Mouse (Mus musculus) cerebellum, postnatal 14 days (tissue): ENCODE measurements around the gene Gm28308.
A peak's percentile ranks its signal among the peaks of the same experiment; 100 is the strongest.

ENCODE experiments used
- DNase-seq, 2 experiments: peaks; one replicate each; pipeline ENCODE4 v3.0.0; 2021; ENCODE audit warnings: mixed read lengths in 2 of 2

Gene Gm28308

DNA sequence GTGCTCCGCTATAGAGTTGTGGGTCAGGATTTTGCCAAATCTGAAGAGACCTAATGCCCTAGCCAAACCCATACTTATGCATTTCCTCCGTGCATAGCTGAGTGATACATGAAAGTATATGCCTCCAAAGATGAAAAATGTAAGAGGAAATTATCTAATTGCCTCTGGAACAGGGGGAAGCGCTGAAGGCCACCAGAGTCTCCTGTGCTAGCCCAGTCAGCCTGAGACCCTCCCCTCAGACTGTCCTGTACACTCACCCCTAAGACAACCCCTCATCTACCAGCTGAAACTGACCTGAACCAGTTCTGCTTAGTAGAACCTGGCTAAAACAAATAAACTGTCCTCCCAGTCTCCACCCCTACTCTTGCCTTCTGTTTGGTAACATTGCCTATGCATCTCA is 32.4 kb downstream of the Gm28308 start:
- no peak for DNase-seq

DNA sequence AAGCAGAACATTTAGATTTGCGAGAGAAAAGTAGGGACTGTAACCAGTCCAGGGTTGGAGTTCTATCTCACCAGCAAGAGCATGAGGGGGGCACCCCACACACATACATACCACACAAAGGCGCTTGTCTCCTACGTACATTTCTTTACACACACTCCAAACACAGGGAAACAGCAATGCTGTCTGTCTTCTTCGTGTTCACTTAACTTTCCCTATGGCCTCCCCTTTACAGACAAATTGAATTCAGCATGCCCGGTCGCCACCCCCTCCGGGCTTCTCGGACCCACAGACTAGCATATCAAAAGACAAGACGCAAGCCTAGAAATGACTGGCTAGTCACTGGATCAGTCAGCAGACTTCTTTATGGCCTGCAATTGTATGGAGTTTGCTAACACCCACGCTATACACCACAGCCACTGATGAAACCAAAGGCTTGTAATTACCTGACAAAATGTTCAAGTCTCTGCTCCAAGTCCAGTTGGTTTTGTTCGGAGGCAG is 32.9 kb downstream of the Gm28308 start:
- DNase-seq: no peak

DNA sequence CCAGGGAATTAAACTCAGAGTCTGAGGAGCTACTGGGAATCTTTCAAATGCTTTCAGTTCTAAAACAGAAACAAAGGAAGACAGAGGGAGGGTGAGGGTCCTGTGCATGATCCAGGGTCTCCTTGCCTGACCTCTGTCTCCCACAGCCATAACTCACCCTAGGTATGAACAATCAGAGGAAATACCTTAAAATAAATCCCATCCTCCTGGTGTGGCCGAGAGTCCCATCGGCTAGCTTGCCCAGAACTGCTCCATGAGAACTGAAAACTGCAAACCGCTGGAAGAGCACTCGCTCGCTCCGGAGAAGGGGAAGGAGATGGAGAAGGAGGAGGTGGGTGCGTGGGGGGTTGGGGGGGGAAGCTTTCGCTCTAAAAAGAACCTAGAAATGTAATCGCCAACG is 33.4 kb downstream of the Gm28308 start:
- no peak for DNase-seq

DNA sequence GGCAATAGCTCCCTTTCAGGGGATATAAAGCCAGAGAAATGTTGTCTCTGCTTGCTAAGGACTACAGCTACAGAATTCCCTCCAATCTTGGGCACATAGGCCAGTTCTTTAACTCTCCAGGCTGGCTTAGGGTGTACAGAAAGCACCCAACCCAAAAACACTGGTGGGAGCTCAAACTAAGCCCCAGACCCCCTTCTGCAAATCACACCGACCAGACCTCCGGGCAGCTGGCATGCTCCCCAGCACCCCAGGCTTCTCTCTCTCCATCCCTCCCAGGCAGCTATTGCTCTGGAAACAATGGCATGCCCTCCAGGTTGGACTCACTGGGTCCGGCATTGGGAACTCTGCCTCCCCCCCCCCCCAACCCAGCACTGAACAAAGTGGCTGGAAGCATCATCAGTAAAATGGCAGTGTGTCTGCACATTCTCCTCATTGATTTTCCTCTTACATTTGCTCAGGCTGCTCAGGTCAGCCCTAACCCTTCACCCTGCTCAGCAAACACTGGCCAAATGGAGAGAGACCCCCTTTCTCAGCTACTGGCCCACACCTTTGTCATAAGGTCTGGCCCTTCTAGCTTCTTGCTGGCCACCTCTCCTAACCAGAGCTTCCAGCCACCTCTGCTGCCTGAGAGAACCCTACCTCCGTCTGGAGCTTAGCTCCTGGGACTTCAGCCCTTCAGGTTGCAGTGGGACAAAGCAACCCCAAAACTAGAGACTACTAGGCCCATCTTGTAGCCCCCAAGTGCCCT is 34.0 kb downstream of the Gm28308 start:
- no peak for DNase-seq

DNA sequence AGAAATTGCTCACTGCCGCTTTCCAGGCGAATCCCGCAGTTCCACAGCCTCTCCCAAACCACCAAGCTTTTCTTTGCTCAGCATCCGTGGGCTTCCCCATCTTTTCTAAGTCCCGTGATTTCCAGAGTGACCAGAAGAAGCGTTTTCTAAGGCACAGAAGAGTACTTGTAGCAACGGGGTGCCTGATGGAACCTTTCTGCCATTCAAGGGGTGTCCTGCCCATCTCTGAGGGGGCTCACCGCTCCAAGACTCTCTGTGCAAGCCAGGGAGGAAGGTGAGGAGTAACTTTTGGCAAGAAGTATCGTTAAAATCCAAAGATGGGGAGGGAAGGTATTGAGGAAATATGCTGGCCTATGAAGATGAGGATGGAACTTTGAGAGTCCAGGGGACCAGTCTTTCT is 35.3 kb downstream of the Gm28308 start:
- DNase-seq: no peak

DNA sequence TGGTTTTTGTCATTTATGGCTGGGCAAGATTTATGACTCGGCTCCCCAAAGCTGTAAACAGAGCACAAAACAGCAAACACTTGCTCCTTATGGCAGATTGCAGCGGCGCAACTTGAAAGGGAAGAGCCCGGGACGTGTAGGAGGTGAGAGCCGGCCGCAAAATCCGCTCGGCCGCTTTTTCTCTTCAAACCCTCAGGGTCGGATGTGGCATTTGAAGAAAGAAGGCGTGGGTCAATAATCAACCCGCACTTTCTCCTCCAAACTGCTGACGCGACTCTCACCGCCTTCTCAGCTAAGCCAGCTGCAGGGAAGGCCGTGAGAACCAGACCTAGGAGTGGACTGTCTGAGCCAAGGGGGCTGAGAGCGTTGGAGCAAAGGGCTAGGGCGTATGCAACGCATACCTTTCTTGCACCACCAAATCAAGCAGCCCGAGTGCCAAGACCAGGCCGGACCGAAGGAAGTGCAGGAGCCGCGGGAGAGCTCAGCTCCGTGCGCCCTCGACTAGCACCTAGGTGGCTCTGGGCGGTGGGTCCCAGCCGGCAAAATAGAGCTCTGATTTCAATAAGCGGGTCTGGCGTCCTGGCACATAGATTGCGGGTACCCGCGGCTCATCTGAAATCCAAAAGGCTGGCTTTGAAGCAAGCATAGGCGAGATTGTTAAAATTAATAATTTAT is 35.9 kb downstream of the Gm28308 start, which contains the start of gene 5730596B20Rik:
Gene 5730596B20Rik, plus strand, starts transcription at position 438 of the 675 bp plus-strand sequence.
- no peak for DNase-seq

DNA sequence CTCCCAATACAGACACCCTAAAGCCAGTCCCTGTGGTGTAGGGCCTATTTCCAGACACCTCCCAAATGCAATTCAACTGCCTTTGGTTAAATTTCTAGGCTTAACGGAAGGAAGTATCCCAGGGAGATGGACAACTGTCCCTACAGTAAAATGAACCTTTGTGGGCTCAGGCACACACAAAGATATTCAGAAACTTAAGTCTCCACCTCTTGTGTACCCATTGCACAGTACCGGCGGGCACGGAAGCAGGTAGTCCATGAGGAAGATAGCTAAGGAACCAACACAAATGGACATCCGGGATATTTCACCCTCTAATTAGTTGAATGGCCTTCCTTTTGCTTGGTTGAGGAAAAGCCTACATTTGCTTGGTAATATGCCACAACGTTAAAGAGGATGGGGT is 36.7 kb downstream of the Gm28308 start:
- no peak for DNase-seq

DNA sequence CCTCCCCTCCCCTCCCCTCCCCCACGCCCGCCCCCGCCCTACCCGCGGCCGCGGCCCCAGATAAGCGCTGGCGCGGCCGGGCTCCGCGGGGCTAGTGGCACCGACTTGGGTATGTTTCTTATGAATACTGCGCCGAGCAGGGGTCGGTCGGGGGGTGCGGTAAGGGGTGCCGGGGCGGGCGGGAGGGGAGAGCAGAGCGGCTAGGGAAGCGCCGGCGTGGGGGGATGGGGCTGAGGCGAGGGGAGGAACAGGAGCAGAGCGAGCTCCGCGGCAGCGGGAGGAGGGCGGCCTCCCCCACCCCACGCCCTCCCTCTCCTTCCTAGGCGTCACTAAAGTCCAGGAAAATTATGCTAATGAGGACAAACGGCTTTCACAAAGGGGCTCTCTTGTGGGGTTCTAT is 37.3 kb downstream of the Gm28308 start:
- no peak for DNase-seq

DNA sequence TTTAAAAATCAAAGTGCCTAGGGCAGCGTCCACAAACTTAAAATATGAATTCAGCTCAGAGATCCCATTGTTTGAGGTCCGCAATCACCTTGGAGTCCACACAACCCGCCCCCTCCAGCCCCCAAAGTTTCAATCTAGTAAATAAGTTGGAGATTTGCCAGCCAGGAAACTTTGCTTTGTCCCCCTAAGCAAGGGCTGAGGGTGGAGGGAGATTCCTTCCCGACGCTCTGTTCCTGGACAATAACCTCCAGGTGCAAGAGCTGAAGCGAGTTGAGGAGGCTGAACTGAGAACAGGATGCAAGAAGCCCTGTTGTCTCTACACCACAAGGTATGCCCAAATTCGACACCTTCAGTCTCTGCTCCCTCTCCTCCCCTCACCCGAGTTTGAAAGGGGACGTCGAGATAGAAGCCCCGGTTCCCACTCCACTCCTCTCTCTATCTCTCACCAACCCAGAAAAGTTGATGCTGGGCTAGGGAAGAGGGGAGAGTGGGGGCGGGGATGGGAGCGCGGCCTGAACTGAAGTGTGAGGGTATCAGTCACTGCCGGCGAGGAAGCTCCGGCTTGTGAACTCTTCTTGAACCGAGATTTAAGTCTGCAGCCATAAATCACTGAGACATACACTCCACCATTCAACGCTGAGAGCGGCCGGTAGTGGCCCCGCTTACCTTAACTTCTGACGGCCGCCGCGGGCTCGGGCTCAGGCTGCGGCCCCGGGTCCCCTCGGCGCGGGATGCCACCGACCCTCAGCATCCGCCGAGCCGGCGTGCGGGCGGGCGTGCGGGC is 38.0 kb downstream of the Gm28308 start:
- no peak for DNase-seq

DNA sequence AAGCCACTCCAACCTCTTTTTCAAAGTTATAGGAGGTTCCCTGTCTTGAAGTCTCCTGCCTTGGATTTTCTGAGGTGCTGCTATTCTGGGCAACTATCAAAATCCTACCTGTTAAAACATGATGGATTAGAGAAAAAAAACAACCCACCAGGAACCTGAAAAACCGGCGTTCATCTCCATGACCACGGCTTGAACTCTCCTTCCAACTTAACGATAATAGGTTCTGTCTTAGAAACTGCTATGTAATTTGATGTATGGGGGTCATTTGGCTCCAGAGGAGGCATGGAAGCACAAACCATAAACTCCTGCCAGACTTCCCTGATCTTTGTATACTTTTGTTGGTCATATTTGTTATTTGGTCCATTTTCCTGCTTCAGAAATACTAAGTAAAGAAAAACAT is 39.5 kb downstream of the Gm28308 start:
- DNase-seq: no peak

DNA sequence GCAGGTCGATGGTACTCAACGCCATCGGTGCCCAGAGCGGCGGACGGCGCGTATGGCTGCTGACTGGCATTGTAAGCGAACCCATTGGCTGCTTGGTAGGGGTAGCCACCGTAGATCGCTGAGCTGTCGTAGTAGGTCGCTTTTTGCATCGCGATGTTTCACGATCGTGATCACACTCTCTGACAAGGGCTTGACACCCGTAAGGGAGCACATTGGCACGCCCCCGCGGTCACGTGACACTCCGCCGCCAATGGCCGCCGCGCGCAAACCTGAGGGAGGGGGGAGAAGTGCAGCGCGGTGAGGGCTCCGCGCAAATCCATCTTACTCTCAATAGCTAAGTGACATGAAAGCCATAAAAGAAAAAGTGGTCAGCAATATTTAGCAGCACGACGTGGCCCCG is 40.6 kb downstream of the Gm28308 start:
- peak in 1 of 2 experiments; percentile 55 for DNase-seq

DNA sequence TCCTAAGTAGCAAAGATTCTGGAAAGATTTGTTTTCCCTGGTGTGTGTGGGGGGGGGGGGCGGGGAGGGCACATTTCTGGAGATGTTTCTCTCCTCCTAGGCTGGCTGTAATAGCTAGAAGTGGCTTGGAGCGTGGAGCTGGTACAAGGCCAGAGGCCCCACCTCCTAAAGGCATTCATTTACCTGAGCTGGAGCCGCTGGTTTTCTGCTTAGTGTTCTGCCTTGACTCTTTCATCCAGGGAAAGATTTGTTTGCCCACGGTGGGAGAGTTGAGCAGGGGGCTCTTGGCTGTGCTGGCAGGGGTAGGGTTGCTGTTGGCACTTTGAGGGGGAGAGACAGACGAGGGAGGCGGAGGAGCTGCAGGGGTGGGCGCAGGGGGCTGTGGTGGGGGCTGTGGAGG is 41.2 kb downstream of the Gm28308 start:
- no peak for DNase-seq

DNA sequence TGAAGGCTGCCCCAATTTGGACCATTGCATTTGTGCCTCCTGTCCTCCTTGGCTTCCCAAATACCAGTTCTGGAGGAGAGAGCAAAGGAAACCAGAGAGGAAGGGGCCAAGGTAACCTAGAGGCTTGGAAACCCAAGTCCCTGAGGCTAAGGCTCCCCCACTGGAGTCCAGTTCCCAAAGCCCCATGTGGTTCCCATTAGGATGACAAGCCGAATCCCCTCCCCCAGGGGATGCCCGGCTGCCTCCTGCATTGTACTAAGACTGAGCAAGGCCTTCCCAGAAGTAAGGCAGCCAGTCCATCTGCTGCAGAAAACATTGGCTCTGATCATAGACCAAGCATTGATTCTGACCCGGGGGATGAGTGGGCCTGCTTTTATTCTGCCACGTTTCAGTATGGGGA is 41.8 kb downstream of the Gm28308 start:
- no peak for DNase-seq

DNA sequence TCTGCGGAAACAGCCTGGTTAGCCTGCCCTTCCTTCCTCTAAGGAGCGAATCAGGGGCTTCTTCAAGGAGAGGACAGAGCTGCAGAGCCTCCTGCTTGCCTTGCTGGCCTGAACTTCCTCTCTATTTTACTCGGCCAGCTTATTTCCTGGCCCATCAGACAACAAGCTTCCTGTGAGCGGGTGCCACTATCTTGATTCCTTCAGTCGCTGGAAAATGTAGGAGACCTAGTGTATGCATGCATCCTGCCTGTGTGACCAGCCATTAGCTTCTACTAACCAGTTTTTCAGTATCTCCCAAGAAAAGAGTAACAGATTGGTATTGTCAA is 42.3 kb downstream of the Gm28308 start:
- no peak for DNase-seq

DNA sequence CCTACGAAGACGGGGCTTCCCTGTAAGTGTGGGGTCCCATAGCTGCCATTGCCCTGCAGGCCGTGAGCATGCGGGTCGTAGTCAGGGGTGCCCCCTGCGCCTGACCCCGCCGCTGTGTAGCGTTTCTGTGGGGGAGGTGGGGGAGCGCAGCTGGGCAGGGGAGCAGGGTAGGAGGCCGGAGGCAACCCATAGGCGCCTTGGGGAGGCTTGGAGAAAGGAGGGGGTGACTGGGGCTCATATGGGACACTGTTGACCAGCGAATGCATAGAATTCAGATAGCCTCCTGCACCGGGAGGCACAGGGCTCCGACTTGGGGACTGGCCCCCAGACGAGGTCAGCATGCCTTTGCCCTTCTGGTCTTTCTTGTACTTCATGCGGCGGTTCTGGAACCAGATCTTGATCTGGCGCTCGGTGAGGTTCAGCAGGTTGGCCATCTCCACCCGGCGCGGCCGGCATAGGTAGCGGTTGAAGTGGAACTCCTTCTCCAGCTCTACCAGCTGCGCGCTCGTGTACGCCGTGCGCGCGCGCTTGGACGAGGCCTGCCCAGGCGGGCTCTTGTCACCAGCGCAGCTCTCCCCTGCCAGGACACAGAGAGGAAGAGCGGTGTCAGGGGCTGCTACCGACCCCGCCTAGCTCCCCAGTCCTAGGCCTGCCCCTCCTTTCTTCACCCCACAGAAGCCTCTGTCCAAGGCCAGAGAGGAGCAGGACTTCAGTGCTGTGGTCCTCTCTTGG is 42.8 kb downstream of the Gm28308 start:
- DNase-seq: no peak

DNA sequence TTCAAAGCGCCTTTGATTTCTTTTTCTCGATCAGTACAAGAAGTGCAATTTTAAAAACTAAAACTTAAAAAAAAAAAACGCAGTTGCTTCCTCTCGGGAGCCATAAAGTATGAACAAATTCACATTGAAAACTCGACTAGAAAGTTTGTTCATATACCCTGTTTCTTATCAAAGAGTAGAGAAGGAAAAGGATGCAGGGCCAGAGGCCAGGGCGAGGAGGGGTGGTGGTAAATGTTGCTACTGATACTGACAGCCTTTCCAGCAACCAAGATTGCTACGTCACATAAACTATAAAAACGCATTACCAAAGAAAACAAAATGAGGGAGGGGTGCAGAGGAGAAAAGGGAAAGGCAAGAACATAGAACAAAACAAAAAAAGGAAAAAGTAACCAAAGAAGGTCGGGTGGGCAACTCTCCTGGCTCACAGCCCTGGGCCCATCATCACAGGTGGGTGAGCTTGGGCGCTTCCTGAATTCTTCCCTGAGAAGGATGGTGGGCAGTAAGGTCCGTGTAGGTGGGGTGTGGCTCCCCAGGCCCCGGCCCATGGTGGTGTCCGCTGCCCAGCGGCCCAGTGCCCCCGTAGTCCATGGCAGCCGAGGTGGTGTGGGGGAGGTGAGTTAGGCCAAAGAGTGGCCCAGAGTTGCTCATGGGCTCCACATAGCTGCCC is 43.5 kb downstream of the Gm28308 start:
- no peak for DNase-seq

DNA sequence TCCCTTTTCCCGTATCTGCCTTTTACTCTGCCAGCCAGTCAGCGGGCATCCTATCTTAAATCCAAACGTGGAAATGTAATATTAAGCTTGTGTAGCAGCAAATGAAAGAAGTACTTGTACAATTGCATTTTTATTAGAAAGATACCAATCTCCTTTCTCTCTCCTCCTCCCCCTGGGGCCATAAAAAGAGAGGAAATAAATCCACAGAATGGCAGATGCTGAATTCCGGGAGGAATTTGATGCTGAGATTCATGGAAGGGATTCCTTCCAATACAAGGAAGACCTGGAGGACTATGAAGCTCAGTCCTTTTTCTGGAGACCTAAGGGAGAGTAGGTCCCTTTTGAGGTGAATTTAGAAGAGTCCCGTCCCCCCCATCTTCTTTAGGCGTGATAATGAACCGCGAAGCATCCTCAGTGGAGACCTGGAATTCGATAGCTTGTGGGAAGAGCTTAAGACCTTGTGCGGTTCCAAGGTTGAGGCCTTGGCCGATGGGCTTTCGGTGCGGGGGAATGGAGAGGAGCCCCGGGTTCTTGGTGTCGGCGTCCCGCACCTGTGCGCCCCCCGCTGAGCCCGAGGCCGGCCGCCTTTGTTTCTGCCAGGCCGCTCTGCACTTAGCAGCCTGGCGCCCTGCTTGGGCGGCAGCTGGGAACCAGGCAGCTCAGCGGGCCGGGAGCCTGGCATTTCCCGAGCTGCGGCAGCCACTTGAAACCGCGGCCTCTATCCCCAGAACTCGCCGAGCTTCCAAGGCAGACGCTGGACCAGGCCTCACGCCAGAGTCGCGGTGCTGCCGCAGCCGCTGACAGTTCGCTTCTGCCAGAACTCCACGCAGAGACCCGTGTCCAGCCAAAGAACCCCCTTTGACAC is 44.7 kb downstream of the Gm28308 start:
- DNase-seq: no peak

DNA sequence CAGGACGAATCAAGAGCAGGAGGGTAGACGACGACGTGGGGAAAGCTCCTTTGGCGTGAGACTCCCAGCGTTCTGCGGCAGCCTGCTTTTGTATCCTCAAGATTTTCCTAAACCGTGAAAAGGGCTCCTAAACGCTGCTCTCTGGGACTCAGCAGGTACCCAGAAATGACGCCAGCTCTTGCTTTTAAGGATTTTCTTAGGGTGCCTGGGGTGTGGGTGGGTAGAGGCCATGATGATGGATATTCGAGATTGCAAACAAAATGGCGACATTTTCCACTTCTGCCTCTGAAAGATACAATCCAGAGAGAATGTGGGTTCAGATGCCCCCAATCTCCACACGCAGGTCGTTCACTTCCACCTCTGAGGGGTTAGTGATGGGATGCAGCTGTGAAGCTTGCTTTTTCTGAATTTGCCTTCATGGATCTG is 45.4 kb downstream of the Gm28308 start:
- DNase-seq: no peak

DNA sequence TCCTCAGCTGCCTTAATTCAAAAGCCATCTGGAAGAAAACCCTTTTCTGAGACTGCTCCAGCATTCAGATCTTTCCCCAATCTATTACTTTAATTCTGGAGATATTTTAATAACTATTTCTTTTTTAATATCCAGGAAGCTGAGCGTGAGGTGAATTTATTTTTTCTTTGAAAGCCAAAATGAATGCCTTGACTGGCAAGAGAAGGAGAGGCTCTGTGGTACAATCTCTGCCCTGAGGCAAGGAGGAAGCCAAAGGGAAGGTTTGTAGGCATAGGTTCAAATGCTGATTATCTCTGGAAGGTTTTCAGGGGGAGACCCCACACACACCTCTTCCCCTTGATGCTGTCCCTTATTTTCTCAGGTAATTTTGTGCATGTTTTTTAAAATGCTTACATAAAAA is 46.0 kb downstream of the Gm28308 start:
- no peak for DNase-seq

DNA sequence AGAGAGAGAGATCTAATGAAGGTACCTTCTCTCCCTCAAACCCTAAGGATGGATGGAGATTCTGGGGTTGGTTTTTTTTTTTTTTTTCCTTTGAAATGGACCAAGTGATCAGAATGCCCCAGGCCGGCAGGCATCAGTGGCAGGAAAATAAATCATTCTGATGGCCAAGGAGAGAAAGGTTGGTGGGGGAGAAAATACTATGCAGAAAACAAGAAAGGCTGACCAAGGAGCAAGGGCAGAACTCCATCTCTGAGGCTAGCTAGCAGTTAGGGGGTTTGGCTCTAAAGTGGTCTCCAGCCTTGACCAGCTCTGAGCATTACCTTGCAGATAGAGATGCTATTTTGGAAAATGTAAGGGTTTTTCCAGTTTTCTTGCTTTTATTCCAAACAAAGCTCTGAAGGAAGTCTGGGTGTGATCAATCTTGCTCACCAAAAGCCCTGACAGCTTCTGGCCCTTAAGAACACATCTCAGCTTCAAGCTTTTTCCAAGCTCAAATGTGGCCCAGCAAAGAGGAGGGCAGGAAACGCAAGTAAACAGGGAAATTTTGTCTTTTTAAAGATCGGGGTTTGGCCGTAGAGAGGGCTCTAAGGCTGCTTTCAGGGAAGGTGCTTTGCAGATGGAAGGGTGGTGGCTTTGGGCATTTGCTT is 46.6 kb downstream of the Gm28308 start:
- DNase-seq: no peak
